Mouse (Mus musculus) natural killer cell, adult 2 months (primary cell): Measurements from ENCODE around the gene Lrig1.

Source experiments
- DNase-seq, 2 experiments: peaks; one replicate each; pipeline ENCODE4 v3.0.0; 2022; ENCODE audit warnings: low spot score in 2 of 2

Gene Lrig1

DNA sequence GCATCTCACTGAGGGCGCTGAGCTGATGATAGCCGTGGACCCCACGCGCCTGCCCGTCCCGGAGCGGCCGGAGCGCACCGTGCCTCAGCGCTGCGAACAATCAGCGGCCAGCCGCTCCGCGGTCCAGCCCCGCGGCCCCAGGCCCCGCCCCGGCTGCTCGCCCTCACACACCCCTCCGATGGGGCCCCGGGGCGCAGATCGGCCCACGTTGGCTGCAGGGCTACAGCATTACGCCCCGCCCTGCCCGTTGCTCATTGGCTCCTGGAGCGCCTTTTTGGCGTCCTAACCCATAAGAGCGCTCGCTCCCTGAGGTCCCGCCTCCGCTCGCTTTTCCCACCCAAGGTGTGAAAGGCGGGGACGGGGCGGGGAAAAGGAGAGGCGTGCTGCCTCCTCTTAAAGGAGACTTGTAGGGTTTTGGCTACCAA lies at the start of gene Lrig1:
Lrig1 (minus strand) TSS at position 92 of the 425 bp plus-strand sequence.
- peak; percentile 89 to 90 for DNase-seq

DNA sequence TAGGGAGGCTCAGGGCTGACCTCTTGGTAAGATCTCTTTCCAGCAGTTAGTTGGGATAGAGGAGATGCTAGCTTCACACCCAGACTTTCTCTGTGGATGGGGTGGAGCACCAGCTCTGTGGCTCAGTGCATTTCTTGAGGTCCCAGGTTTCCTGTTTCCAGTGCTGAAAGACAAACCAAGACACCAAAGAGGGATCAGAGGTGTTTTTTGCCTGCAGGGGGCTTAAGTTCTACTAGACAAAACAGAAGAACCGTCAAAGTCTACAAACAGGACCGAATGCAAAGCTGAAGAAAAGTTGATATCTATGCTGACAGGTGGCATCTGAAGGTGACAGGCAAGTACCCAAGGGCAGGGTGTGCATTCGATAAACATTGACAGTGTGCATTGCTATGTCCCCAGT lies 49.7 kb upstream of the Lrig1 start:
- DNase-seq, result no peak

DNA sequence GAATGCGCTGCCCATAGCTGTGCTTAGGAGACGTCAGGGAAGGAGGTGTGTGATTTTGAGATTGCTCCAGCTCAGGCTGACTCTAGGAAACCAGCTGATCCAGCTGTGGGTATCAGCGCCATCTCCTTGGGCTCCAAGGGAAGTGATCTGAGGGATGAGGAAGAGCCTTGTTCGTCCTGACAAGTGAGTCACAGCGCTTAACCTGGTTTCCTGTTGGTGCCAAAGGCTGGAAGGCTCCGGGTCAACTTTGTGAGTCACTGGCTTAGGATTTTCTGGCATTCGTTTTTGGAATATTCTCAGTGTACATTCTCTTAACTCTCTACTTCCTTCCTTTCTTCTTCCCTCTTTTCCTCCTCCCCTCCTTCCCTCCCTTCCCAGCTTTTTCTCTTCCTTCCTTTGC lies 48.4 kb upstream of the Lrig1 start:
- no peak for DNase-seq

- DNase-seq, result no peak
Observed at GRCm38 (mm10) chr6:94740117-94740729, 40.3 kb upstream of the Lrig1 start.

GRCm38 (mm10) chr6:94738647-94739046 lies 38.7 kb upstream of the Lrig1 start:
- no peak for DNase-seq

DNA sequence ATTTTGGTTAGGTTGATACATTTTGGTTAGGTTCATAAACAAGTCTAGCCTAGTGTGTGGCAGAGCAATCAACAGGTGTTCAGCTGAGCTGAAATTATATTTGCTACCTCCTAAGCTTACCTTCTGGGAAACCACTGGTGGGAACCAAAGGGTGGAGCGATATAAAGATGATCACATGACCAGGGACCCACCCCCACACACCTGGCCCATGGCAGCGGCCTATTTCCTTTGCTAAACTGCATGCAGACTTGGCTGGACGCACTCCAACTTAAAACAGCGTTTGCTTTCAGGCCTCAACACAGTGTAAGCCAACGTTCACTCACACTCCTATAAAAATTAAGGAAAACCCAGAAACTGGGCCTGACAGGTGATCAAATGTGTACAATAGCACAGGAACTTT lies 33.9 kb upstream of the Lrig1 start:
- DNase-seq, result no peak

DNA sequence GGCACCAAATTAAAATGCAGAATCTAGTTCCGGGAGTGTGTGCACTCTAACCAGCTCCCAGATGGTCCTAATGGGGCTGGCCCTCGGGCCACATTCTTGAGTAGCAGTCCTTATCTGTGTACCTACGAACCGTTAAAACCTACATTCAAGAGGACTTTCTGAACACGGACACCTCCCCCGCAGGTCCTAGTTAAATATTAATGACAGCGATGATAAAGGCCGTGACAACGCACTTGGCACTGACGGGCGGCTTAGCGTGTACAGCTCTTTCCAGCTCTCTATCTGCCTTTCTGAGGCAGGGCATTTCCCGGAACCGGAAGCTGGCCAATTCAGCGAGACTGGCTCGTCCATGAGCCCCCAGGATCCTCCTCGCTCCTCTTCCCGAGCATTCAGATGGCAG lies 29.9 kb upstream of the Lrig1 start:
- DNase-seq, result no peak

DNA sequence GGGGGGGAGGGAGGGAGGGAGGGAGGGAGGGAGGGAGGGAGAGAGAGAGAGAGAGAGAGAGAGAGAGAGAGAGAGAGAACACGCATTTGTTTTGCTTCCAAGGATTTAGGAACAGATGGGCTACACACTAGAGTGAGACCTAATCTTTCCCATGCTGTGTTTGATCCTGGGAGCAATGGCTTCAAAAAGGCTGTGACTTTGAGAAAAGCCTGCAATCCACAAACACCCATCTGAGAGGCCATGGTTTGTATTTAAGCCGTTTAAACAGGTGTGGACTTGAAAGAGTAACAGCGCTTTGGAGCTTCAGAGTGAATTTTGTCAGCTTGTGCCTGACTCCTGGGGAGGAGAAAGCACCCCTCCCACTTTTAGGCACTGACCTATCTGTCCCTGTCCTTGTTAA lies 29.2 kb upstream of the Lrig1 start:
- DNase-seq, result no peak

GRCm38 (mm10) chr6:94724612-94725011 lies 24.7 kb upstream of the Lrig1 start:
- DNase-seq, result no peak

DNA sequence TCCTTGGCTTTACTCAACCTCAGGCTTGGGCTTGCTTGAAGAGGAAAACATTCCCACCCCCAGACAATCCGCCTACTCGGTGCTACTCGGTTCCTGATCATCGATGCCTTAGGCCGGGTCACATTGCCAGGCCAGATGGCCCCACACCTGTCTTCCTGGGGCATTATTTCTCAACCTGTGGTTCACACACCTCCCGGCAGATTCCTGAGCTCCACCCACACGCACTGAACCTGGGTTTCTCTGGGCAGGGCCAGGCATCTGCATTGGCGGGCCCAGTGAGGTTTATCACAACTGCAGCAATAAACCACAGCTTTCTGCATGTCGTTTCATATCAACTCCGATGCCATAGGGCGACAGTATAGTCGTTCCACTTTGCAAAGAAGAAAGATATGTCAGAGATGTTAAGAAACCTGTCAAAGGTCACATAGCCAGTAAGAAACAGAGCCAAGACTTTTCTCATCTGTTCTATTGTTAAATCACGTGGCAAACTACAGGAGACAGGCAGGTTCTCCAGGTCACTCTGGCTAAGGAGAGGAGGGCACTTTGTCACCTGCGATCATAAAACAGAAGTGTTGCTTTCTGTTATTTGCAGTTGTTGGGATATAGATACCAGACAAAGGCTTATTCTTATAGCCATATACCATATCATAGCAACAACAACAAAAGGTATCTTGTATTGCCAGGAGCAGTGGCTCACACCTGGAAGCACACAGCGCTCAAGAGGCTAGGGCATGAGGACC lies 18.8 kb upstream of the Lrig1 start:
- no peak for DNase-seq

DNA sequence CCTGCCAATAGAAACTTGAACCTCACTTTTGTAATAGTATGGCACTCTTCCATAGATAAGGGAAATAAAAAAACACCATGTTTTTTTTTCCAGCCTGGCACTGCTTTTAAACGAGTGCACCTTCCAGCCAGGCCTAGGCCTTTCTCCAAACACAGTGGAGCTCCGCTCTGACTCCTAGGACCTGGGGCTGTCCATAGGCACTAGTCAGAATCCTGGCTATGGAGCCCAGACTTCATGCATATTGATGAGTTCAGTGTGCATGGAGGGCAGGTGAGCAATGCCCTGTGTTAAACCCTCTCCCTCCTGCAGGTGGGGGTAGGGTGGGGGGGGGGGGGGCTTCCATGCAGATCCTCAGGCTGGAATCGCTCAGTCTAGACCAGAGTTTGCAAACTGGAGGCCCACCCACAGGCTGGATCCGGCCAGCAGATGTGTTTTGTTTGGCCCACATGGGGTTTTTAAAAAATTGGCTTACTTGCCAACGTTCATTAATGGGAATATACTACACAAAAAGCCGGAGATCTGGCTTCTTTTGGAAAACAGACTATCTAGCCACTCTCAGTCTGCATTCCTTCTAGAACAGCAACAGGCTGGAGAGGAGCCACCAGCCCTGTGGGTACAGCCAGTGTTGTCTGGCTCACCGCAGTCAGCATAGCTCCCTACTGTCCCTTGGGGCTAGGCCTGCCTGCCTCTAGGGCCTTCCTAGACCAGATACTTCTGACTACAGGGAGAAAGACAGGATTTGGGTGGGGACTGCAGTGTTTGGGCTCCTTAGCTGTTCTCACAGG lies 17.9 kb upstream of the Lrig1 start:
- DNase-seq, result no peak

GRCm38 (mm10) chr6:94715645-94715940 lies 15.6 kb upstream of the Lrig1 start:
- no peak for DNase-seq

GRCm38 (mm10) chr6:94714815-94715644 lies 15.1 kb upstream of the Lrig1 start:
- DNase-seq, result no peak

DNA sequence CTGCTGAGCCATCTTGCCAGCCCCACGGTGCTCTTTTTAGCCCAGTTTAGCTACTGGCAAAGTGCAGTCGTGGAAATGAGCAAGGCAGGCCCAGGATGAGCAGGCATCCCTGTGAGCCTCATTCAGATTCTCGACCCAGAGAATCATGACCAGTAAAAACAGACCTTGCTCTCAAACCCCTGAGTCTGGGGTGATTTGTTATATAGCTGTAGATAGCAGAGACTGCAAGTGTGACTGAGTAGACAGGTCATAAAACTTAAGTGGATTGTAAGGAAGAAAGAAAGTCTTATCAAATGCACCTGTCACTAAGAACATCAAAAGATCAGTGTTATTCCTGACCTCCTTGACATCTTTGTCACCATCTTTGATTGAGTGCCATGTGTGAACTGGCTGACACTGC lies 9.9 kb upstream of the Lrig1 start:
- no peak for DNase-seq

GRCm38 (mm10) chr6:94709150-94709549 lies 9.2 kb upstream of the Lrig1 start:
- DNase-seq, result no peak

- DNase-seq, result no peak
Observed at GRCm38 (mm10) chr6:94707254-94707653, 7.3 kb upstream of the Lrig1 start.

- no peak for DNase-seq
Observed at GRCm38 (mm10) chr6:94705931-94706330, 6.0 kb upstream of the Lrig1 start.

DNA sequence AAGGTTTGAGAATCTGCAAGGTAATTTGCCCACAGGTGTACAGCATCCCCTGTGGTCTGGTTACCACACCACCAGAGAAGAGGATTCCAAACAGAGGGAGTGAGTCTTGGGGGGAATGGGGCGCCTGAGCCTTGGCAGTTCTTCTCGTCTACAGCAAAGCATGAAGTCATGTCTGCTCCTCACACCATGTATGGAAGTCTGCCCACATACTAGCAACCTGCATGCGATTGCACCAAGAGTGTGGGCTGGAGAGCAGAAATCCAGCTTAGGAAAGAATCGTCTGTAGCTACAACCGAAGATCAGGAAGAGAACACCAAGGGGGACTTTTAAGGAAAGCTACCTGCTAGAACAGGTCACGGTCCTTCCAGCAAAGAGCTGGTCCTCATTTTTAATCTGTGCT lies 3.0 kb upstream of the Lrig1 start:
- DNase-seq, result no peak

DNA sequence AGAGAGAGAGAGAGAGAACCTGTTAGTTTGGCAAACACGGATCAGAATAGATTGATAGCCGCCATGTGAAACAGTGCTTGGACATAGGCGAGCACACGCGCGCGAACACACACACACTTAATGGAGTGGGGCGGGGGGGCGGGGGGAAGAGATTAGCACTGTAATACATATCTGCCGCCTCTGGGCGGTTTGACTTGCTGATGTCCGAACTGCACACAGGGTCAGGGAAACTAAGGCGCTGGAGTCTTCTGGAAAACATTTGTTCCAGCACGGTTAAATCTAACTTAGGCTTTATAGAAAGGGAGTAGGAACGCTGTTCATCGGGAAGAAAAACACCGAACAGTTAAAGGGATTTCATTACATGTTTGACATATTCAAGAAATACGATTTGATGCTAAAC lies 1.1 kb upstream of the Lrig1 start:
- DNase-seq, result no peak

DNA sequence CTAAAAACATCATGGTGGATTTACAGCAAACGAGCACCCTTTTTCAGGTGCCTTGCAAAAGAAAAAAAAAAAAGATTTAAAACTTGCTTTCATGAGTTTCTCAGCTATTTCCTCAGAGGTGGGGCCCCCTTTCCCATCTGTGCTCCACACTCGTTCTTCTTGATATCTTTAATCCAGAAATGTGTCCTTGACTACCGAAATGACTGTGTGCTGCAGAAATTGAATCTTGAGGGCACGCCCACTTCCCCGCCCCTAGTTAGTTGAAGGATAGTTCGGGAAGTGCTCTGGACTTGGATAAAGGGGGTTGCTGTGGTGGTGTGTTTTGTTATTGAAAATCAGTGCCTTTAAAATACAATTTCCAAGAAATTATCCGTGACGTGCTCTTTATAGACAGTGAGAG lies 654 bp upstream of the Lrig1 start:
- no peak for DNase-seq

GRCm38 (mm10) chr6:94699173-94699987 lies 578 bp downstream of the Lrig1 start:
- DNase-seq, result no peak
